Mouse (Mus musculus) neural tube, embryonic 14.5 days (tissue): ENCODE results near the gene Lhcgr. TPM values are rescaled to one million over a fixed set of nuclear protein-coding genes. Genes with fewer than 3 reads are reported as not detected.
A peak's percentile ranks its signal among the peaks of the same experiment; 100 is the strongest.
"Not testable (repeated sequence)": the region's sequence is repeated elsewhere in the genome, so short reads cannot be mapped to it uniquely, and the experiment has no call there.

Experiments
- ATAC-seq: fragments of 200-750 bp; cut with Nextera tagmentation; 2 replicates; pipeline ENCODE4 v1.8.0; 2017; ENCODE audit warnings: low read depth, mild to moderate bottlenecking, moderate TSS enrichment, moderate library complexity
- H3K27ac ChIP-seq: fragments of 300-500 bp; sonication (generic); 2 replicates; pipeline ENCODE4 v1.5.1; 2014; ENCODE audit warnings: low read depth, mild to moderate bottlenecking, control low read depth, low read length, moderate library complexity, mixed read lengths
- H3K27me3 ChIP-seq: fragments of 300-500 bp; sonication (generic); 2 replicates; pipeline ENCODE4 v1.6.1; 2014; ENCODE audit warnings: low read length; ENCODE audit not compliant: control insufficient read depth, insufficient read depth
- H3K36me3 ChIP-seq: fragments of 300-500 bp; sonication (generic); 2 replicates; pipeline ENCODE4 v1.6.1; 2014; ENCODE audit warnings: low read length, mixed read lengths; ENCODE audit not compliant: control insufficient read depth, insufficient read depth
- H3K4me1 ChIP-seq: fragments of 300-500 bp; sonication (generic); 2 replicates; pipeline ENCODE4 v1.6.1; 2014; ENCODE audit warnings: low read length; ENCODE audit not compliant: control insufficient read depth, insufficient read depth
- H3K4me2 ChIP-seq: fragments of 300-500 bp; sonication (generic); 2 replicates; pipeline ENCODE4 v1.6.1; 2014; ENCODE audit warnings: mild to moderate bottlenecking, low read depth, low read length, control low read depth
- H3K4me3 ChIP-seq: fragments of 300-500 bp; sonication (generic); 2 replicates; pipeline ENCODE4 v1.5.1; 2014; ENCODE audit warnings: low read depth, low read length, control low read depth, mixed read lengths
- H3K9ac ChIP-seq: fragments of 300-500 bp; sonication (generic); replicated peaks from 2 replicates; pipeline ENCODE4 v1.6.1; 2014; ENCODE audit warnings: low read depth, mild to moderate bottlenecking, control low read depth, low read length, mixed read lengths
- H3K9me3 ChIP-seq: fragments of 300-500 bp; sonication (generic); 2 replicates; pipeline ENCODE4 v1.6.1; 2016; ENCODE audit warnings: low read length; ENCODE audit not compliant: control insufficient read depth
- WGBS: fragments of 180-500 bp; shearing (Covaris S2); extraction: QIAGEN DNeasy Blood & Tissue Kit; methylation state at CpG from one replicate; pipeline ENCODE4 v1.1.7; 2014; 5-methylcytosine and 5-hydroxymethylcytosine counted together
- polyA plus RNA-seq: library from polyadenylated mRNA; unstranded; fragments of >200 nt; fragmentation: Nextera tagmentation; extraction: Ambion mirVana; gene quantifications from 2 replicates; pipeline ENCODE4 v1.2.1, GENCODE M21; 2014

Gene Lhcgr
- polyA plus RNA-seq, result 2.4 and 3.1 TPM in 2 replicates

DNA sequence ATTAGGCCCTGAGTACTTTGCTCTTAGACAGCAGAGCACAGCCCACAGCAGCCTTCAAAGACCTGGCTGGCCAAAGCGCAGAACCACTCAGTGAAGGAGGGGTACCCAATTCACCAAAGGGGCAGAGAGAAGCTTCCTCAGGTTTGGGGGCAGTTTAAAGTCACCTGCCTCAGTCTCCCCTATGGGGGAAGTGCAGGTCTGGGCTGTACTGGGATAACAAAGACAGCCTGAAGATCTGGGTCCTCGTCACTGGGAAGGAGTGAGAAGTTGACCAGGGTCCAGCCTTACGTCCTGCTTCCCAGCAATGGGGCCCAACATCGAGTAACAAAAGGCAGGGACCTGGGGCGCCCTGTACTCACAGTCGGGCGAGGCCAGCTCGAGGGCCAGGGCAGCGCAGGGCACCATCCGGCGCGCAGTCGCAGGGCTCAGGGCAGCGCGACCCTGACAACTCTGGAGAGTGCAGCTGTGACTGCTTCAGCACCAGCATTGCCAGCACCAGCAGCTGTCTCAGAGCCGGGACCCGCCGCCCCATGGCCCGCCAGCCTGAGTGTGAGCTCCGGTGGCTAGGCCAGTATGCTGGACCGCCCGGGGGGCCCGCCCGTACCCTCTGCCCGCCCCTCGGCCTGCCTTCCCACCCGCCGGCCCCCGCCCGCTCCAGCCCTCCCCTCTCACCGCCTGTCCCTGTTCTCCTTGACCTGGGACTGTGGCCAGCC is at the start of gene Lhcgr:
TSS of gene Lhcgr (minus strand) at position 551 of the 713 bp plus-strand sequence.
- Histone ChIP-seq H3K9me3 (no peaks in the 10 kb centered on the region), H3K36me3 (no peaks in the 10 kb centered on the region), H3K4me2 (peak within 1 kb of the TSS; percentile 34), H3K27me3 (no peaks in the 10 kb centered on the region), H3K27ac (no peak within 1 kb of the TSS), H3K4me3 (no peak within 1 kb of the TSS), H3K9ac (no peak within 1 kb of the TSS), H3K4me1 (0 out of 2 replicates have a peak, but pooled peaks cover 3% of the 10 kb centered on the region)
- peak; percentile 72 for ATAC-seq
- WGBS, result 18% methylated on average over 23 of the region's 31 CpGs

DNA sequence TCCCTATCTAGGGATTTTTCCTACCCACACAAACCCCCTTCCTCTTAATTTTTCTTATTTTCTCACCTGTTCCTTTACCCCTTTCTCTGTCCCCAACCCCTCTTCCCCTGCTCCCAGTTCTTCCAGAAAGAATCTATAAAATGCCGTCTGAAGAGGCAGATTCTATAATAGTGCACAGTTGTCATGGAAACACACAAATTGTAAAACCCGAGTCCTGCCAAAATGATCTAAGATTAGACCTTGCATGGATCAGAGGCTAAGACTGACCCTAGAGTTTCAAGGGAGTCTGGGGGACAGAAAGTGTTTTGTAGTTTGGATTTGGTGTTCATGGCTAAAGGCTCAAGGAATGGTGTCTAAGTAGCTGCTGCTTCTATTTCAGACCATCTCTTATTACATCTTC is 25.8 kb upstream of the Lhcgr start:
- no peak overlapping the region for H3K9ac ChIP-seq
- H3K4me1 ChIP-seq, result no peaks in the 10 kb centered on the region
- WGBS, result 24% methylated on average over 2 of the region's 2 CpGs
- no peaks in the 10 kb centered on the region for H3K36me3 ChIP-seq
- no peaks in the 10 kb centered on the region for H3K27me3 ChIP-seq
- H3K4me2 ChIP-seq, result no peak overlapping the region
- no peaks in the 10 kb centered on the region for H3K9me3 ChIP-seq
- H3K27ac ChIP-seq, result no peak overlapping the region
- ATAC-seq, result no peak
- no peak overlapping the region for H3K4me3 ChIP-seq

DNA sequence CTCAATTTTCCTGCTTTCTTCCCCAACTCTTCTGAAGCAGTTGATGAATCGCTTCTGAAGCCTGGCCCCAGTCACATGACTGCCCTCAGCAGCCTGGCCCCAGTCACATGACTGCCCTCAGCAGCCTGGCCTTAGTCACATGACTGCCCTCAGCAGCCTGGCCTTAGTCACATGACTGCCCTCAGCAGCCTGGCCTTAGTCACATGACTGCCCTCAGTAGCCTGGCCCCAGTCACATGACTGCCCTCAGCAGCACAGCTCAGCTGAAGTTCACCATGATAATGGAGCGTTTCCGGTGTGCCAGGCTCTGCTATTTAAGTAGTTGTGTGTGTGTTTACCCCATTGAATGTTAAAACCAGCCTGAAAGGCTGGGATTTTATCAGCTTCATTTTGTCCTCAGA is 21.2 kb upstream of the Lhcgr start:
- not testable (repeated sequence) for H3K36me3 ChIP-seq, ATAC-seq, H3K27me3 ChIP-seq, H3K4me1 ChIP-seq, H3K27ac ChIP-seq, H3K9me3 ChIP-seq, H3K4me2 ChIP-seq, H3K9ac ChIP-seq, H3K4me3 ChIP-seq
- WGBS, result 95% methylated on average over 3 of the region's 3 CpGs

DNA sequence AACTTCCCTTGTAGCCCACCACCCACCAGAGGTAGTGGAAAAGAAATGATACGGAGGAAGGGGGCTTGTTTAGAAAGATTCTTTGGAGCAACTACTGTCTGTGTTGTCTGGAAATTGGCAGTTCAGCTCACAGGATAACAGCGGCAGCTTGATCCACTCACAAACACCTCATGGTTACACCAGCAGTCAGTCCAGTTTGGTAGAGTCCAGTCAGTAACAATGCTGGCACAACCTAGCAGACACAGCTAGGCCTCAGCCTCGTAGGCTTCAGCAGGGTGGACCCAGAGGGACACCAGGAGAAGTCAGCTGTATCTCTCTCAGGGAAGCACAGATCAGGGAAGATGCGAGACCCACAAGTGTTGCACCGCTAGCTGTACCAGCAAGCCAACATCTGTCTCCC is 19.0 kb upstream of the Lhcgr start:
- ATAC-seq, result no peak
- Histone ChIP-seq H3K27me3 (no peaks in the 10 kb centered on the region), H3K4me1 (no peaks in the 10 kb centered on the region), H3K4me3 (no peak overlapping the region), H3K36me3 (no peaks in the 10 kb centered on the region), H3K9me3 (no peaks in the 10 kb centered on the region), H3K4me2 (no peak overlapping the region), H3K27ac (no peak overlapping the region), H3K9ac (no peak overlapping the region)
- WGBS, result 94% methylated on average over 5 of the region's 5 CpGs

DNA sequence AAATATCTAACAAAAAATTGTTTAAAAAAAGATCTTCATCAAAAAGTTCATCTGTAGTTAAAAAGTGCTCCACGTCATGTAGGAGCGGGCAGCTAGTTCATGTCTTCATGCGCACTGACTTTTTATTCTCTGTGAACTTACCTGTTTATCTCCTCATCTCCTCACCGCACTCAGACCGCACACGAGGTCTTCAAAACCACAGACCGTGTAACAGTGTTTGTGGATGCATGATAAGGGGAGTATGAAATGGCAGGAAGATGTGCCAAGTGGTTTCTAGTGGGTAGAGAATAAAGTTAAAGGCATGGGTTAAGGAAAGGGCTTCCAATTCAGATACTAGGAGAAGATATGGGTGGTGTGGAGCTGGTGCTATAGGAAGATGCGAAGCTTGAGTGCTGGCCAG is 14.6 kb upstream of the Lhcgr start:
- Histone ChIP-seq H3K4me1 (no peaks in the 10 kb centered on the region), H3K9ac (no peak overlapping the region), H3K4me2 (no peak overlapping the region), H3K36me3 (no peaks in the 10 kb centered on the region), H3K27ac (no peak overlapping the region), H3K4me3 (no peak overlapping the region), H3K9me3 (no peaks in the 10 kb centered on the region), H3K27me3 (no peaks in the 10 kb centered on the region)
- ATAC-seq, result no peak
- WGBS, result 97% methylated on average over 8 of the region's 8 CpGs

DNA sequence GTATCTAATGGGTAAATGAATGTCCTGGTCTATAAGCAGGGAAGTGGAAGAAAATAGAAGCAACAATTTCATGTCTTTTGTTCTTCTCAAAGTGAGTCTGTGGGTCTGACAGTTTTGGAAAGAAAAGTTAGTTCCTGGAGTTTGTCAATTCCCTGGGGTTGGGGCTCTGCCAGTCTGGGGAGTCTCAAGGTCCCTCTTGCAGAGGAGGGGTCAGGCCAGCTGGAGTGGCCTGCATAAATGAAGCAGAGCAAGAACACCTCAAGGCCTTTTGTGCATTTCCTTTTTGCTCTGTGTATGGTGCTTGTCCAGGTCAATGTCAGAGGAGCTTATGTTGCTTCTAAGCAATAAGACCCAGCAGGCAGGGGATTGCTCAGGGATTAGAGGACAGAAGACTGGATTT is 11.7 kb upstream of the Lhcgr start:
- ATAC-seq, result no peak
- Histone ChIP-seq H3K4me2 (no peak overlapping the region), H3K4me3 (no peak overlapping the region), H3K9me3 (no peaks in the 10 kb centered on the region), H3K27me3 (no peaks in the 10 kb centered on the region), H3K4me1 (no peaks in the 10 kb centered on the region), H3K36me3 (no peaks in the 10 kb centered on the region), H3K27ac (no peak overlapping the region), H3K9ac (no peak overlapping the region)

DNA sequence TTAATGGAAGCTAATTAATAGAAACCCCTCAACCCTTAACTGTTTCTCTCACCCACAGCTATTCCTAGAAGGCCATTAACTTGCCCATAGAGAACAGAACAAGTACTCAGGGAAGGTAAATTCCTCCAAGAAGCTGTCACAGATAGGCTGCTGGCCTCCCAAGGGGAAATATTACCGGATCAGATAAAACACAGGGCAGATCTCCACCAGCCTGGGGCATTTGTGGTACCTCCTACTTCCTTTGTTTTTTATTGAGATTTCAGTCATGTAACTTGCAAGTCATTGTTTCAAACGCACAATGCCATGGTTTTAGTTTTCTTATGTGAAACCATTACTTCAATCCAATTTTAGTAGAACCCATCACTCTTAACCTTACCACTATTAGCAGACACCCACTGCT is 1.1 kb downstream of the Lhcgr start:
- Histone ChIP-seq H3K9ac (no peak overlapping the region), H3K27me3 (no peaks in the 10 kb centered on the region), H3K36me3 (no peaks in the 10 kb centered on the region), H3K9me3 (no peaks in the 10 kb centered on the region), H3K4me1 (0 out of 2 replicates have a peak, but pooled peaks cover 3% of the 10 kb centered on the region), H3K4me2 (no peak overlapping the region), H3K4me3 (no peak overlapping the region), H3K27ac (no peak overlapping the region)
- WGBS, result 47% methylated on average over 2 of the region's 2 CpGs
- ATAC-seq, result no peak

DNA sequence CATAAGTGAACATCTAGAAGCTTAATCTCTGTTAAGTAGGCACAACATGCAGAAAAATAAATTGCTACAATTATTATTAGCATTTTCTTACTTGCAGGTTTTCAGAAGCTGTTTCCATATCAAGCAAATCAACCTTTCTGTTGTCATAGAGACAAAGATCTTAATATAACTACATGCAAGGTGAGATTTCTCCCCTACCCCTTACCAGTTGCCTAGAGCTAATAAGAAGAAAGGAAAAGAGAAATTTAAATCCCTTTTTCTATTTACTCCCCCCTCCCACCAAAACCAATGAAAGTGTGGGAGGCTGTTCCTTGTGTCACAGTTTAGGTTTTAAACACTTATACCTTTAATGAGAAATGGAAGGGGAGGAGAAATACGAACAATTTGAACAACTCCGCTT is 3.4 kb downstream of the Lhcgr start:
- H3K27me3 ChIP-seq, result no peaks in the 10 kb centered on the region
- WGBS, result 82% methylated on average over 2 of the region's 2 CpGs
- no peaks in the 10 kb centered on the region for H3K9me3 ChIP-seq
- no peak for ATAC-seq
- H3K27ac ChIP-seq, result no peak overlapping the region
- H3K36me3 ChIP-seq, result no peaks in the 10 kb centered on the region
- 0 out of 2 replicates have a peak, but pooled peaks cover 3% of the 10 kb centered on the region for H3K4me1 ChIP-seq
- no peak overlapping the region for H3K9ac ChIP-seq
- H3K4me2 ChIP-seq, result no peak overlapping the region
- no peak overlapping the region for H3K4me3 ChIP-seq

DNA sequence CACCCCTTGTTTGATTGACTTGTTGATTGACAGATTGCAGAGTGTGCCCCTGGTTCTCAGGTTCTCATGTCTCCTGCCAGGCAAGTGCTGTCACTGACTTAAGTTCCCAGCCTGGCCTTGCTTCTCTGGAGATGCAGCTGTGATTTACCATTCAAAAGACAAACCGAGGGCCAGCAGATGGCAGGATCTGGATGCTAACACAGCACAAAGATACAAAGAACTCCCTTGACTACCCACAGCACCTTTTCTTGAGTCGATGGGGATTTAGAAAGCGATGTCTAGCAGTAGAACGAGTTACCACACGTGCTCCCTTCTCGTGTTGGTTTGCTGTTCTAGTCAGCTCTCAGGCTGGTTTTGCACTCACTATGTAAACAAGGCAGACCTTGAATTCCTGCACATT is 4.9 kb downstream of the Lhcgr start:
- H3K27ac ChIP-seq, result no peak overlapping the region
- H3K9ac ChIP-seq, result no peak overlapping the region
- no peaks in the 10 kb centered on the region for H3K9me3 ChIP-seq
- WGBS, result 72% methylated on average over 6 of the region's 6 CpGs
- H3K4me1 ChIP-seq, result 0 out of 2 replicates have a peak, but pooled peaks cover 3% of the 10 kb centered on the region
- H3K4me2 ChIP-seq, result no peak overlapping the region
- no peak overlapping the region for H3K4me3 ChIP-seq
- ATAC-seq, result no peak
- no peaks in the 10 kb centered on the region for H3K27me3 ChIP-seq
- H3K36me3 ChIP-seq, result no peaks in the 10 kb centered on the region
